Mouse (Mus musculus): ENCODE results near the gene Lpar6. TPM values are rescaled to one million over a fixed set of nuclear protein-coding genes. Genes with fewer than 3 reads are reported as not detected.
A peak's percentile ranks its signal among the peaks of the same experiment; 100 is the strongest.

Lpar6 gene
- polyA plus RNA-seq, 1 experiment from 2014 or later = 18.1 TPM

- Histone ChIP-seq H3K9me3 (no peaks in the 10 kb centered on the region), H3K36me3 (replicated peaks) (peaks cover 5% of the 10 kb centered on the region; the same call in 1 of the 2 replicates), H3K27ac (replicated peaks) (peak overlapping the region; percentile 81), H3K27me3 (replicated peaks; ENCODE audit: low read depth, poor library complexity, severe bottlenecking) (no peaks in the 10 kb centered on the region), H3K4me3 (peak overlapping the region; percentile 16; the same call in 1 of the 2 replicates), H3K4me1 (peaks cover 39% of the 10 kb centered on the region)
- DNase-seq (ENCODE audit: low spot score) = peak; percentile 46
- WGBS = 3% methylated on average over 2 of the region's 2 CpGs
Measured at GRCm38 (mm10) chr14:73234468-73235031, 3.1 kb upstream of the Lpar6 start.

DNA sequence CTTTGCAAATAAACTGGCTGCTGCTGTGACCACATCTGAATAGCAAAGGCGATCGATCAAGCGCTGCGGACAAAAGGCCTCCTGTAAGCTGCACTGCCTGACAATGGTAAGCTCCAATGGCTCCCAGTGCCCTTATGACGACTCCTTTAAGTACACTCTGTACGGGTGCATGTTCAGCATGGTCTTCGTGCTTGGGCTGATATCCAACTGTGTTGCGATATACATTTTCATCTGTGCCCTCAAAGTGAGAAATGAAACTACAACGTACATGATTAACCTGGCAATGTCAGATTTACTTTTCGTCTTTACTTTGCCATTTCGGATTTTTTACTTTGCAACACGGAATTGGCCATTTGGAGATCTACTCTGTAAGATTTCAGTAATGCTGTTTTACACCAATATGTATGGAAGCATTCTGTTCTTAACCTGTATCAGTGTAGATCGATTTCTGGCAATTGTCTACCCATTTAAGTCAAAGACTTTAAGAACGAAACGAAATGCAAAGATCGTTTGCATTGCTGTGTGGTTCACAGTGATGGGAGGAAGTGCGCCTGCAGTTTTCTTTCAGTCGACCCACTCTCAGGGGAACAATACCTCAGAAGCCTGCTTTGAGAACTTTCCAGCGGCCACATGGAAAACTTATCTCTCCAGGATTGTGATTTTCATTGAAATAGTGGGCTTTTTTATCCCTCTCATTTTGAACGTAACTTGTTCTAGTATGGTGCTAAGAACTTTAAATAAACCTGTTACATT, 979 bp downstream of the Lpar6 start:
- Histone ChIP-seq H3K9me3 (no peaks in the 10 kb centered on the region), H3K27me3 (replicated peaks; ENCODE audit: low read depth, poor library complexity, severe bottlenecking) (no peaks in the 10 kb centered on the region), H3K27ac (replicated peaks) (peak overlapping the region; percentile 94), H3K4me1 (peaks cover 28% of the 10 kb centered on the region), H3K36me3 (replicated peaks) (peaks cover 18% of the 10 kb centered on the region), H3K4me3 (peak overlapping the region; percentile 66)
- WGBS = under 1% methylated on average over 20 of the region's 20 CpGs
- peak; percentile 65 for DNase-seq (ENCODE audit: low spot score)

GRCm38 (mm10) chr14:73239291-73239690, 1.6 kb downstream of the Lpar6 start:
- 0% methylated on average over 6 of the region's 6 CpGs for WGBS
- no peaks in the 10 kb centered on the region for H3K9me3 ChIP-seq
- peak overlapping the region; percentile 66 for H3K4me3 ChIP-seq
- peak; percentile 49 for DNase-seq (ENCODE audit: low spot score)
- H3K36me3 ChIP-seq (replicated peaks) = peaks cover 19% of the 10 kb centered on the region
- no peaks in the 10 kb centered on the region for H3K27me3 ChIP-seq (replicated peaks; ENCODE audit: low read depth, poor library complexity, severe bottlenecking)
- H3K4me1 ChIP-seq = peaks cover 24% of the 10 kb centered on the region
- H3K27ac ChIP-seq (replicated peaks) = peak overlapping the region; percentile 94

DNA sequence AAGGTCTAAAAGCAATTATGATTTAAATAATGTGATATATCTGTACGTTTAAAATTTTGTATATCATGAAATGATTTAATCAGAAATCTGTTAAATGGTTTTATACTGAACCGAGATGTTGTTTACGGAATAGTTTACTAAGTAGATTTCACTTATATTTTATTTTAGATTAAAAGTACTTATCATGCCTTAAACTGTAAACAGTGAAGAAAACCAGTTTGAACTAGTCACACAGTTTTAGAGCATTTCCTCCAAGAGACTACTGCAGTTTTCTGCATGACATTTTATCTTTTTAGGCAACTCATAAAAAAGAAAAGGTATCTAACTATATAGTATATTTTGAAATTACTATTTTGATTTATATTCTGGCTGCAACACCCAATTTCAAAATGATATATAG, 2.2 kb downstream of the Lpar6 start:
- no peak for DNase-seq (ENCODE audit: low spot score)
- peak overlapping the region; percentile 94 for H3K27ac ChIP-seq (replicated peaks)
- H3K4me3 ChIP-seq = peak overlapping the region; percentile 66

DNA sequence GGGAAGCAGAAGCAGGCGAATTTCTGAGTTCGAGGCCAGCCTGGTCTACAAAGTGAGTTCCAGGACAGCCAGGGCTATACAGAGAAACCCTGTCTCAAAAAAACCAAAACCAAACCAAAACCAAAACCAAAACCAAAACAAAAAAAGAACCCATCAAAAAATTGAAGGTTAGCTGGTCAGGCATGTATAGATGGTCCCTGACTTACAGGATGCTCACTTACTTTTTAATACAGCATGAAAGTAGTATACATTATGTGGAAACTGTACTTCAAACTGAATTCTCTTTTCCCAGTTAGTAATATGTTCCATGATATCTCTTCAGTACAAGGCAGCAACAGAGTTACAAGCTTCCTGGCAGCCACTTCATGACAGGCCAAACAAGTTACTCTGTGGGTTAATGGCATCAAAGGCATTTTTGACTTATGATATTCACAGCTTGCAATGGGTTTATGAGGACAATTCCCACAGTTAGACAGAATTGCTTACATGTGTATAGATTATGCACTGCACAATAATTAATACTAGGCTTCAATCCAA, 6.4 kb downstream of the Lpar6 start:
- Histone ChIP-seq H3K27me3 (replicated peaks; ENCODE audit: low read depth, poor library complexity, severe bottlenecking) (no peaks in the 10 kb centered on the region), H3K4me1 (no peaks in the 10 kb centered on the region), H3K4me3 (no peak overlapping the region), H3K27ac (replicated peaks) (no peak overlapping the region), H3K36me3 (replicated peaks) (peaks cover 21% of the 10 kb centered on the region), H3K9me3 (no peaks in the 10 kb centered on the region)
- no peak for DNase-seq (ENCODE audit: low spot score)
- WGBS = 92% methylated on average over 2 of the region's 2 CpGs

More for the DNA sequence above, 2.2 kb downstream of the Lpar6 start:
- Histone ChIP-seq H3K9me3 (no peaks in the 10 kb centered on the region), H3K4me1 (peaks cover 18% of the 10 kb centered on the region), H3K36me3 (replicated peaks) (peaks cover 21% of the 10 kb centered on the region), H3K27me3 (replicated peaks; ENCODE audit: low read depth, poor library complexity, severe bottlenecking) (no peaks in the 10 kb centered on the region)
- WGBS = 58% methylated on average over 3 of the region's 3 CpGs

- H3K36me3 ChIP-seq (replicated peaks) = no peaks in the 10 kb centered on the region
- H3K27me3 ChIP-seq (replicated peaks; ENCODE audit: low read depth, poor library complexity, severe bottlenecking) = no peaks in the 10 kb centered on the region
- 93% methylated on average over 2 of the region's 2 CpGs for WGBS
- no peak for DNase-seq (ENCODE audit: low spot score)
- no peak overlapping the region for H3K4me3 ChIP-seq
- no peaks in the 10 kb centered on the region for H3K9me3 ChIP-seq
- no peak overlapping the region for H3K27ac ChIP-seq (replicated peaks)
- H3K4me1 ChIP-seq = peaks cover 8% of the 10 kb centered on the region
Measured at GRCm38 (mm10) chr14:73250056-73250455, 12.4 kb downstream of the Lpar6 start.

- H3K4me1 ChIP-seq = peaks cover 8% of the 10 kb centered on the region
- no peaks in the 10 kb centered on the region for H3K36me3 ChIP-seq (replicated peaks)
- no peak overlapping the region for H3K4me3 ChIP-seq
- WGBS = 70% methylated on average over 2 of the region's 2 CpGs
- DNase-seq (ENCODE audit: low spot score) = no peak
- H3K9me3 ChIP-seq = no peaks in the 10 kb centered on the region
- H3K27me3 ChIP-seq (replicated peaks; ENCODE audit: low read depth, poor library complexity, severe bottlenecking) = no peaks in the 10 kb centered on the region
- H3K27ac ChIP-seq (replicated peaks) = no peak overlapping the region
Measured at GRCm38 (mm10) chr14:73252276-73252675, 14.6 kb downstream of the Lpar6 start.

GRCm38 (mm10) chr14:73253453-73254251, 16.0 kb downstream of the Lpar6 start:
- H3K27ac ChIP-seq (replicated peaks) = no peak overlapping the region
- peaks cover 11% of the 10 kb centered on the region for H3K4me1 ChIP-seq
- H3K4me3 ChIP-seq = no peak overlapping the region
- no peaks in the 10 kb centered on the region for H3K27me3 ChIP-seq (replicated peaks; ENCODE audit: low read depth, poor library complexity, severe bottlenecking)
- DNase-seq (ENCODE audit: low spot score) = no peak
- no peaks in the 10 kb centered on the region for H3K36me3 ChIP-seq (replicated peaks)
- H3K9me3 ChIP-seq = no peaks in the 10 kb centered on the region
- 49% methylated on average over 6 of the region's 6 CpGs for WGBS

- DNase-seq (ENCODE audit: low spot score) = no peak
- no peaks in the 10 kb centered on the region for H3K27me3 ChIP-seq (replicated peaks; ENCODE audit: low read depth, poor library complexity, severe bottlenecking)
- WGBS = 72% methylated on average over 4 of the region's 4 CpGs
Measured at GRCm38 (mm10) chr14:73254412-73254811, 16.7 kb downstream of the Lpar6 start.

GRCm38 (mm10) chr14:73255426-73255970, 17.8 kb downstream of the Lpar6 start:
- H3K27ac ChIP-seq (replicated peaks) = no peak overlapping the region
- H3K9me3 ChIP-seq = no peaks in the 10 kb centered on the region
- no peaks in the 10 kb centered on the region for H3K27me3 ChIP-seq (replicated peaks; ENCODE audit: low read depth, poor library complexity, severe bottlenecking)
- no peak overlapping the region for H3K4me3 ChIP-seq
- H3K36me3 ChIP-seq (replicated peaks) = no peaks in the 10 kb centered on the region
- DNase-seq (ENCODE audit: low spot score) = no peak
- peaks cover 11% of the 10 kb centered on the region for H3K4me1 ChIP-seq
- WGBS = 61% methylated on average over 3 of the region's 3 CpGs

More at GRCm38 (mm10) chr14:73254412-73254811, 16.7 kb downstream of the Lpar6 start:
- Histone ChIP-seq H3K36me3 (replicated peaks) (no peaks in the 10 kb centered on the region), H3K4me1 (peaks cover 11% of the 10 kb centered on the region), H3K4me3 (no peak overlapping the region), H3K9me3 (no peaks in the 10 kb centered on the region), H3K27ac (replicated peaks) (peak overlapping the region; percentile 65; the same call in 1 of the 2 replicates)

GRCm38 (mm10) chr14:73257348-73257747, 19.7 kb downstream of the Lpar6 start:
- Histone ChIP-seq H3K4me3 (no peak overlapping the region), H3K9me3 (no peaks in the 10 kb centered on the region), H3K4me1 (peaks cover 11% of the 10 kb centered on the region), H3K27me3 (replicated peaks; ENCODE audit: low read depth, poor library complexity, severe bottlenecking) (no peaks in the 10 kb centered on the region), H3K27ac (replicated peaks) (no peak overlapping the region), H3K36me3 (replicated peaks) (peaks cover 4% of the 10 kb centered on the region)
- WGBS = 78% methylated on average over 7 of the region's 7 CpGs
- no peak for DNase-seq (ENCODE audit: low spot score)

DNA sequence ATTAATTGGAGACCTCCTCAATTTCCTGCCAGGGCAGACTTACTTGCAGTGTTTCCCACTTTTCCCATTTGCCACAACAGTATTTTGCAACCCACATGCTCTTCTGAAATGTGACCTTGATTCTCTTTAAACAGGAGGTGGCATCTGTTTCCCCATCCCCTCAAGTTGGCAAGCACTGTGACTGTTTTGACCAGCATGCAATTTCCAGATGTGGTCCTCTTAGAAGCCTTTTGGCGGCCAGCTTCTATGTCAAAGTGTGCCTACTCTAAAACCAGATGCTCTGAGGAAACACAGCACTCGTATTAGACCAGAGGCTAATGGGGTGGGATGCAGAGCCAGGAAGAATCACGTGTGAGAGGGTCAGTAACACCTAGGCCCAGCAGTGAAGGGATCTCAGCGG, 20.5 kb downstream of the Lpar6 start:
- DNase-seq (ENCODE audit: low spot score) = no peak
- Histone ChIP-seq H3K9me3 (no peaks in the 10 kb centered on the region), H3K4me1 (0 out of 2 replicates have a peak, but pooled peaks cover 6% of the 10 kb centered on the region), H3K4me3 (no peak overlapping the region), H3K36me3 (replicated peaks) (peaks cover 9% of the 10 kb centered on the region), H3K27me3 (replicated peaks; ENCODE audit: low read depth, poor library complexity, severe bottlenecking) (no peaks in the 10 kb centered on the region), H3K27ac (replicated peaks) (no peak overlapping the region)
- 58% methylated on average over 4 of the region's 4 CpGs for WGBS

Data from embryonic facial prominence, embryonic 10.5 days (tissue).